Mouse (Mus musculus) kidney, postnatal 25 days (tissue): ENCODE measurements around the gene Nrbp1.

ENCODE experiments used
- DNase-seq, 2 experiments: peaks; one replicate each; pipeline ENCODE4 v3.0.0; 2021; ENCODE audit warnings: mixed read lengths in 2 of 2

Gene Nrbp1

DNA sequence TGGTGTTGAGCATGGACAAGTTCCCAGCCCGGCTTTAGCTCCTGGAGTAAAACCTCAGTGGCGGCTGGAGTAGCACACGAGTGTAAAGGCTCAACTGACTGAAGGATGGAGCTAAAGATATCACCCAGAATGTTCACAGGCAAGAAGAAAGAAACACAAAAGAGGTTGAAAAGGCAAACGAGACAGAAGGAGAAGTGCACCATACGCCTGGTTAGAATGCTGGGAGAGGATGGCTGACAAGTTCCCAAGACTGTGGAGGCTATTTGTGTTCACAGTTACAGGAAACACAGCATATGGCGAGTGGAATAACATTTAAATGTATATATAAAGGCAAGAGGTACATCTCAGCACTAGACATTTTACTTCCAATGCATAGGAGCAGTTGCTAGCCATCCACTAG, 32.4 kb downstream of the Nrbp1 start:
- DNase-seq: no peak

DNA sequence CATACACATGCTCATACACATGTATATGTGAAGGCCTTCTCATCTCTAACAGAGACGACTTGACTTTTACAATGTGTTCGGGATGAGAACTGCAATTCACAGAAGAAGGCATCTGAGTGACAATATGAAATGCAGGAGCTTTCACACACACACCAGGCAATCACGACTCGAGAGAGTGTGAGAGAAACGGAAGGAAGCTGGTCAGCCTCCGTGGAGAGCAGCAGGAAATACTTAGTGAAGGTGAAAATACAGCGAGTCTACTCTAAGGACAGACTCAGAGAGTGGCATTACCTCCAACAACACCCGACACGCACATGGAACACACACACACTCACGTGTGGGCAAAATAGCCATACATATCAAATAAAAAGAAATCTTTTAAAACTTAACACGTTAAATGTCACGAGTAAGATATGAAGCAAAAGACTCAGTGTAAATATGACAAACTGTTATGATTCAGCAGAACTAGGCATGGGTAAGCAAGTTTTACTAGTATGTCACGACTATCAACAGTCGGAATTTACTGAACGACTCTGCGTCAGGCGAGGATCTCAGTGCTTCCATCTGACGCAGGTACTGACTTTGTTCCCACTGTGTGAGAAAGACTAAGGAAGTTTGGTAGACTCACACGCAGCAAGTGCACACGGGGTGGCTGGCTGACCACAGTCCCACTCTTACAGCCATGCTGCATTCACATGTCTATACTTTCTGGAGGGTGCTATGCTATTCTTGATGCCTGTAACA, 38.8 kb downstream of the Nrbp1 start:
- no peak for DNase-seq

DNA sequence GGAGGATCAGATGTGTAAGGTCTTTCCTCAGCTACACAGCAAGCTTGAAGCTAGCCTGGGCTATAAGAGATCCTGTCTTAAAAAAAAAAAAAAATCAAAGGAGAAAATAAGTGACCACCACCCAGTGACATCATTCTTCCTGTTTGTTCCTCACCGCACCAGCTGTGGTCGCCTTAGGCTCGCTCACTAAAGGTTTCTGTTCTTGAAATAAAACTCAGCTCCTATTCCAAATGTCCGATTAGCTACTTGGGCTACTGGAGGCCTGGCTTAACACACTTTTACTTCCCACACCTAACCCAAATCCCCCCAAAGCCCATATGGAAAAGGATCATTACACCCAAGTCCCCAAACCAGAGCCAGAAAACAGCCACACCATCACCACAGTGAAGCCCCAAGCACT, 47.6 kb downstream of the Nrbp1 start:
- no peak for DNase-seq

DNA sequence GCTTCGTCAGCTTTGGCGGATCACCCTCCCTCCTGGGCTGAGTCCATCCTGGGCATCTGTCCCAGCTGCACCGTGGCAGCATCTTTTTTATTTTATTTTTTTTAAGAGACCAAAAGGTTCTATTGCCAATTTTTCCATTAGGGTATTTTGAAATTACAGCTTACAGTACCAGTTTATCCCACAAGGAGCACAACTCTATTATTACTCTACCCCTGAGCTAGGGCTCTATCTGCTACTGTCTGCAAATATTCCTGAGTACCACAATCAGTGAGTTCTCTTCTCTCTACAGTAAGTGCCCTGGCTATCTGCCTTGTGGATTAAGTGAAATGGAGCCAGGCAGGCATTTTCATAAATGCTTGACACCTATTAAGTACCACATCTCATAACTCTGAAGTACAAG, 48.0 kb downstream of the Nrbp1 start:
- DNase-seq: no peak

DNA sequence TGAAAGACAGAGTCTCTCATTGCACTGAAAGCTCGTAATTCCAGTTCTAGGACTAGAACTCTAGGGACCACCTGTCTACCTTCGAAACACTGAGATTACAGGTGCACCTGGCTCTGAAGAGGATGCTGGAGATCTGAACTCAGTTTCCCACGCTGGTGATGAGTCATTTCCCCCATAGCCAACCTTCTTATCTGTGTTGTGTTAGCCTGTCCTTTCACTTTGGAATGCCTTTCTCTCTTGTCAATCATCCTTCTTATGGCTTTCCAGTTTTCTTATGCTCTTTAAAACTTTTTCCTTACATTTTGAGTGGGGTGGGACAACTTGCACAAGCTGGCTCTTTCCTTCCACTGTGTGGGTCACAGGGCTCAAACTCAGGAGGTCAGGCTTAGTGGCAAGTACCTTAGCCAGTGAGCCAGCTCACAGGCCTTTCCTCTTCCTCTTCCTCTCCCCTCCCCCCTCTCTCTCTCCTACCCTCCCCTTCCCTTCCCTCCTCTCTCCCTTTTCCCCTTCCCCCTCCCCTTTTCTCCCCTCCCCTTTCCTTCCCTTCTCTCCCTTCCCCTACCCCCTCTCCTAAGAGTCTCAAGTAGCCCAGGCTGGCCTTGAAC, 49.1 kb downstream of the Nrbp1 start:
- no peak for DNase-seq

DNA sequence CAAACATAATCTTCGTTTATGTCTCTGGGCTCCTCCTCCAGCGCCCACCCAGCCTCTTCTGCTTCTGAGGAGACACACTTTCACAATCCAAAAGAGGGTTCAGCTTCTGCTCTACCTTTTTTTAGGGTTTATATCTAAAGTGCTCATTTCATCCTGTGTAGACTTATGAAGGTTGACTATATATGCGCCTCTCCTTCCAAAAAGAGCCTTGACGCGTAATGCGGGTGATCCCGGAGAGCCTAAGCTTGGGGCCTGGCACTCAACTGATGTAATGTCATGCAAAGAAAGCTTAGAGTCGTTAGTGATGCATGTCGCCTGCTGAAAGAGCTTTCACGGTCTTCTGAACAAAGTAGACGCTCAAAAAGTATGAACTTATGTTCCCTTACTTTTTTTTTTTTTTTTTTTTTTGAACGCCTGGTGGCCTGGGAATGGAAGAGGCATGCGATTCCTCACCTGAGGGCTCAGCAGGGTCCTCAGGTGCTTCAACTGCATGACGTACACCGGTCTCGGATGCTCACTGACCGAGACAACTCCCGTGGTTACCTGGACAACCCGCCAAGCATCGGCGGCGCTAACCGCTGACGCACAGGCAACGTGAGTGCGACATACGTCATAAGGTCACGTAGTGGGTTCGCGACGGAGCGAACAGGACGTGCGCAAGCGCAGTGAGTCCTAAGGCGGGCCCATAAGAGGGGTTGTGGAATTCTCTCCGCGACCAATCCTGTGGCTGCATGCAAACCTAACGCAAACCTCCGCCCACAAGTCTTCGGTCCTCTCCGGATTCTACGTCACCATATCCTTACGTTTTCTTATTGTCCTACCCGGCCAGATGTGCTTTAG, 50.1 kb downstream of the Nrbp1 start, which contains the start of gene Ift172:
Gene Ift172, minus strand, starts transcription at position 596 of the 840 bp plus-strand sequence.
- peak; percentile 97 to 99 for DNase-seq

DNA sequence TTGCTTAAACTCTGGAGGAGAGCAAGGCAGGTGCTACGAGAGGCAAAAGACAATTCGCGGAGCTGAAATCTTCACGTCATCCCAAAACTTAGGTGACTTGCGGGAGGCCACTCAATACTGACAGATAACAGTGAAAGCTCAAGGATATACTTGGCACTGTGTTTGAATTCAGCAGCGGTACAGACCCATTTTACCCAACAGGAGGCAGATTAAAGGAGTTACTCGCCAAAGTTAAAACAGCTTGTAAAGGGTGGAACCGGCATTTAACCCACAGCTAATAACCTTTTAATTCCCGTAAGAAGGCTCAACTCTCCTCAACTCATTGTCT, 50.7 kb downstream of the Nrbp1 start:
- no peak for DNase-seq

DNA sequence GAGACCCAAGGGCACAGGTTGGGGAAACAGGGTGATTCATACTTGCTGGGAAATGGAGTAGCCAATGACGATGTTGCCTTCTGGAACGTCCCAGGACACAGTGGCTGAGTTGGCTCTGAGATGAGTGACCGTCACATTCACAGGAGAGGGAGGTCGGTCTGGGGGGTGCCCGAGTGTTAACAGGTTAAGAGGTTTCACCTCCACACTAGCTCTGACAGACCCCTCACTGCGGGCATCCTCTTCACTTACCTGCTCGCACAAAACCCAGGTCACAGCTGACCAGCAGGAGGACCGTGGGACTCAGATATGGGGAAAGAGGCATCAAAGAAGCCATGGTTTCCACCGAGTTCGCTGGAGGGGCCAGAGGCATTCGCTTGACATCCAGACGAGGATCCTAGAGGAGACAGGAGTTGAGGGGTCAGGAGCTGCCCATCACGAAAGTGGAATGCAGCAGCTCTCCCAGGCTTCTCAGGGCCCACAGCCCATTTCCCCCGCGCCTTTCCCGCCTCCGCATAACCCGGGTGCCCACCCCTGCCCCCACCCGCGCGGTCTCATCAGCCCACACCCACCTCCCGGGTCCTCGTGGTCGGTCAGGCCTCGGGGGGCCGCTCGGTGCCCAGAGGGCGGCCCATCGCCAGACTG, 54.4 kb downstream of the Nrbp1 start:
- DNase-seq: no peak

DNA sequence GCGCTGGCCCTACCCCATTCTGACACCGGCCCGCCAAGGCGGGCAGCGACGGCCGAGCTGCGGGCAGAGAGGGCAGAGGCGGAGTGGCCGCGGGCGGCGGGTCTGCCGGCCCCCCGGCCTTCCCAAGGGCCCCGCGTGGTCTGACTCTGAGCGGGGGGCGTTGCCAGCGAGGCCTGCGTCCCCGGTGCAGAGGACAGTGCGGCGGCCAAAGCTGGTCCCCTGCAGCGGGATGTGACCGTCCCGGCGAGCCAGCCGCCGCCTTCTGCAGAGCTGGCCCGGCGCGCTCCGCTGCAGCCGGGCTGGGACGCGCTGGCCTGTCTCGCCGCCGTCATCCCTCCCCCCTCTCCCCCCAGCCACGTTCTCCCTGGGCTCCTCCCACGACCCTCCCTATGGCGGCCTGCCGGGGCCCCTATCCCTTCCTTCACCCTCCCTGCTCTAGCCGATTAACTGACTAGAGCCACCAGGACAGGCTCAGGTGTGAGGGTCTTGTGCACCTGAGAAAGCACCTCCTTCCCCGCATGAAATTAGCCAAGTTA, 55.0 kb downstream of the Nrbp1 start, which contains the start of gene Fndc4:
Gene Fndc4, minus strand, starts transcription at position 475 of the 536 bp plus-strand sequence.
- DNase-seq: peak; percentile 18 to 59

DNA sequence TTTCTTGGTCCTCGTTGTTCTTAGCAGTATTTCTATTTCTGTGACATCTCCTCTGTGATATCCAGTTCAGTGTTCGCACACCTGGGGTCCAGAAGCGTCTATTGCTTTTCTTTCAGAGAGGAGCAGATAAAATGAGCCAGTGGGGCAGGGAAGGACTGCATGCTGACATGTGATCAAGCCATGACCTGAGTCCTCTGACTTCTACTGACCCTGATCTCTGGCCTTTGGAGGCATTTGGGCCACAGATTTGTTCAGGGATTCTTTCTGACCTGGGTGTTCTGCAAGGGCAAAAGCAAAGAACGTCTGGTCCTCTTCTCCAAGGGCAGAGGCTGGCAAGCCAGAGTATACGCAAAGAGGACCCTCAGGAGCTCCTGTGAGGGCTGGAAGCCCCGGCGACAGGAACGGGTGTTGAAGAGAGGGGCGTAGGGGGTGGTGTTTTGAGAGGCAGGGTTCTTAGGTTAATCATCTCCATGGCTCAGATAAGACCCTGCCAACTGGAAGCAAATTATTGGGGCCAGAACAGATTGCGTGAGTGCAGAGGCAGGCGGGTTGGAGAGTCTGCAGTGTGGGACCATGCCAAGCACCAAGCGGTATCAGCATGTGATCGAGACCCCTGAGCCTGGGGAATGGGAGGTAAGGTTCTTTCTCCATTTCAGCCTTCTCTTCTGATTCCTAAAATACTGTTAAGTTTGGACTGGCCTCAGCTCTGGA, 56.5 kb downstream of the Nrbp1 start, which contains the start of gene Gckr:
Gene Gckr, plus strand, starts transcription at position 397 of the 711 bp plus-strand sequence.
- no peak for DNase-seq

DNA sequence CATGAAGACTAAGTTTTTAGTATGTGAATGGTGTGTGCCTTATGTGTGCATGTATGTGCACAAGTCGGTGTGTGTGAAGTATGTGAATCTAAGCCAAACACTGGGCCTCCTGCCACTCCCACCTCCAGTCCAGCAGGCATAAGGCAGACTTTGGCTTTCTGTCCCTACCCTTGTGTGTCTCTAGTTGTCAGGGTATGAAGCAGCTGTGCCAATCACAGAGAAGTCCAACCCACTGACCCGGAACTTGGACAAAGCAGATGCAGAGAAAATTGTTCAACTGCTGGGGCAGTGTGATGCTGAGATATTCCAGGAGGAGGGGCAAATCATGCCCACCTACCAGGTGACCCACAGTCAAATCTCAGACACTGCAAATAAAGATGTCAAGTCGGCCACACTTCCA, 57.3 kb downstream of the Nrbp1 start:
- peak; percentile 21 to 51 for DNase-seq

DNA sequence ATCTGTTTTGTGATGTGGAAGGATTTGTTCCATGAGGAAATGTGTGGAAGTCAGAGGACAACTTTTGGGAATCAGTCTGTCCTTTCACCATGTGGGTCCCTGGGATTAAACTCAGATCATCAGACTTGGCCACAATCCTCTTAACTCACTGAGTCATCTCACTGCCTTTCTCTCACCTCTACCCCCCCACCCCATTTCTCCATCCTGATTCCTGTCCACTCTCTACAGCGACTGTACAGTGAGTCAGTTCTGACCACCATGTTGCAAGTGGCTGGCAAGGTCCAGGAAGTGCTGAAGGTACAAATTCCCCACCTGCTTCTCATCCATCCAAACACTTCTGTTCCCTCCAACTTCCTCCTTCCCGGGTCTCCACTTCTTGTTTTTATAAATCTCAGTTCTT, 57.8 kb downstream of the Nrbp1 start:
- DNase-seq: no peak
